Comparison of ENCODE assay signal across 8 mouse cellular contexts in genomic region chr10:117376580-117377189, GRCm38 (mm10). TPM values are rescaled to one million over a fixed set of nuclear protein-coding genes. Genes with fewer than 3 reads are reported as not detected.
DNase-seq lines count a peak whose midpoint lies in the region.

No protein-coding gene starts in this region.

- peaks cover 19% of the 10 kb centered on the region; the same call in 1 of the 2 replicates for H3K4me1 ChIP-seq in megakaryocyte, embryonic 14.5 days

- peak overlapping the region; percentile 91 for H3K4me3 ChIP-seq in megakaryocyte, embryonic 14.5 days (replicated peaks)

- peak; percentile 96 to 97 for DNase-seq in adrenal gland, adult (ENCODE audit: inconsistent age in 2 of 2, low spot score in 1 of 2)
- peak; percentile 96 for DNase-seq in embryo, embryonic 10 days (ENCODE audit: low spot score)
- DNase-seq in gastrocnemius, postnatal 10 days: peak; percentile 99
- DNase-seq in induced T-regulatory cell, adult 2 months (ENCODE audit: low read depth): peak; percentile 95
- DNase-seq in left cerebral cortex, adult 9 months (ENCODE audit: low spot score in 2 of 2): peak; percentile 67 to 91
- peak; percentile 92 to 94 for DNase-seq in right cerebral cortex, adult 2 months (ENCODE audit: low spot score in 2 of 2)
- DNase-seq in urinary bladder, postnatal 10 days (ENCODE audit: low spot score): peak; percentile 88

- peaks cover 5% of the 10 kb centered on the region for H3K36me3 ChIP-seq in megakaryocyte, embryonic 14.5 days (replicated peaks; ENCODE audit: low read length)

- H3K9me3 ChIP-seq in megakaryocyte, embryonic 14.5 days: no peaks in the 10 kb centered on the region

- no peaks in the 10 kb centered on the region for H3K27me3 ChIP-seq in megakaryocyte, embryonic 14.5 days (replicated peaks)

RNA-seq across cellular contexts. Expression of gene Cpsf6, which starts 3.1 kb away (rescaled TPM):
- total RNA-seq in gastrocnemius, postnatal 10 days (2021): 10 to 100 TPM; 40.1 to 46.3 TPM
- polyA plus RNA-seq in megakaryocyte, embryonic 14.5 days (2012; ENCODE audit: insufficient read depth, low replicate concordance): 77.6 and 434 TPM in 2 replicates

Comparison
In these comparisons a context has a peak if more than half of its experiments do, and no peak if none do; other contexts are left out.
1. Peak in every context shown above with its lines: DNase-seq and H3K4me3 ChIP-seq.